Mouse (Mus musculus): ENCODE results near the gene Cel. TPM values are rescaled to one million over a fixed set of nuclear protein-coding genes. Genes with fewer than 3 reads are reported as not detected.

Gene Cel
- polyA plus RNA-seq, 1 experiment, result 0.72 TPM

DNA sequence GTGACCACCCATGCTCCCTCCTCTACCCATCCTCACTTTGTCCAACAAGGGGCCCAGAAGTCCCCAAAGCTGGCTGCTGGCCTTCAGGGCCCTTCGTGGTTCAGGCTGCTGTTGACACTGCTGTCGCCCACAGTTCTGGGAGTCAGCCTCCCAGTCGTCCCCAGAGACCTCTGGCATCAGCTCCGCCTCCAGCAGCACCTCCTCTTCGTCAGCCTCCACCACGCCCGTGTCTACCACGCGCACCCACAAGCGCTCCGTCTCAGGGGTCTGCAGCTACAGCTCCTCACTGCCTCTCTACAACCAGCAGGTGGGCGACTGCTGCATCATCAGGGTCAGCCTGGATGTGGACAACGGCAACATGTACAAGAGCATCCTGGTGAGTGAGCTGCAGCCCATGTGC is 14.0 kb downstream of the Cel start:
- Histone ChIP-seq H3K4me3 (replicated peaks; ENCODE audit: control insufficient read depth, low read depth, low read length) (no peak overlapping the region), H3K27ac (ENCODE audit: control insufficient read depth, insufficient read depth, low read depth, low read length, poor library complexity) (no peak overlapping the region), H3K4me1 (ENCODE audit: control insufficient read depth, insufficient read depth, low read length) (no peaks in the 10 kb centered on the region)
- 84% methylated on average over 13 of the region's 13 CpGs for WGBS
- TF ChIP-seq POLR2A (IDR thresholded peaks at IDR 0.05; ENCODE audit: borderline replicate concordance, control insufficient read depth, low read depth, low read length), result no peak
- TF ChIP-seq CTCF (IDR thresholded peaks at IDR 0.05; ENCODE audit: control insufficient read depth, insufficient read depth, low read length), result no peak

- Histone ChIP-seq H3K4me3 (replicated peaks; ENCODE audit: control insufficient read depth, low read depth, low read length) (no peak overlapping the region), H3K4me1 (ENCODE audit: control insufficient read depth, insufficient read depth, low read length) (no peaks in the 10 kb centered on the region), H3K27ac (ENCODE audit: control insufficient read depth, insufficient read depth, low read depth, low read length, poor library complexity) (no peak overlapping the region)
- WGBS, result 49% methylated on average over 11 of the region's 11 CpGs
- TF ChIP-seq POLR2A (IDR thresholded peaks at IDR 0.05; ENCODE audit: borderline replicate concordance, control insufficient read depth, low read depth, low read length), result no peak
- peak; percentile 99 for TF ChIP-seq CTCF (IDR thresholded peaks at IDR 0.05; ENCODE audit: control insufficient read depth, insufficient read depth, low read length)
Measured at GRCm38 (mm10) chr2:28547237-28548172, 15.7 kb downstream of the Cel start.

DNA sequence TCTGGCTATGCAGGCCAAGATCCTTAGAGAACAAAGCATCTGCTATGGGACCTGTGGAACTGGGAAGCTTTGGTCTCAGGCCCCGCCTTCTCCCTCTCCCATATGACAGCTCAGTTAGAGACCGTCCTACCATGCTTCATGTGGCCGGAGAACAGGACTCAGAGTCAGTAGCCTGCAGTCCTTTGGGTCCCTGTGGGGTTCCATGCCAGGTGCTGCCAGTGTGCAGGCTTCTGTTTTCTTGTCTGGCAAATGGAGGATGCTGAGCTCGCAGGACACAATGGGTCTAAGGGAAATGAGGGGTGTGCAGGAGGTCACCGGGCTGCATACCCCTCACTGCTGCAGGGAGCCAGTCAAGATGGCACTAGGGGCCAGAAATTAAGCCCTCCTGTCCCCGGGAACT is 16.6 kb downstream of the Cel start:
- TF ChIP-seq POLR2A (IDR thresholded peaks at IDR 0.05; ENCODE audit: borderline replicate concordance, control insufficient read depth, low read depth, low read length) (no peak), CTCF (IDR thresholded peaks at IDR 0.05; ENCODE audit: control insufficient read depth, insufficient read depth, low read length) (no peak)
- Histone ChIP-seq H3K4me3 (replicated peaks; ENCODE audit: control insufficient read depth, low read depth, low read length) (no peak overlapping the region), H3K27ac (ENCODE audit: control insufficient read depth, insufficient read depth, low read depth, low read length, poor library complexity) (no peak overlapping the region), H3K4me1 (ENCODE audit: control insufficient read depth, insufficient read depth, low read length) (no peaks in the 10 kb centered on the region)
- 72% methylated on average over 6 of the region's 6 CpGs for WGBS

DNA sequence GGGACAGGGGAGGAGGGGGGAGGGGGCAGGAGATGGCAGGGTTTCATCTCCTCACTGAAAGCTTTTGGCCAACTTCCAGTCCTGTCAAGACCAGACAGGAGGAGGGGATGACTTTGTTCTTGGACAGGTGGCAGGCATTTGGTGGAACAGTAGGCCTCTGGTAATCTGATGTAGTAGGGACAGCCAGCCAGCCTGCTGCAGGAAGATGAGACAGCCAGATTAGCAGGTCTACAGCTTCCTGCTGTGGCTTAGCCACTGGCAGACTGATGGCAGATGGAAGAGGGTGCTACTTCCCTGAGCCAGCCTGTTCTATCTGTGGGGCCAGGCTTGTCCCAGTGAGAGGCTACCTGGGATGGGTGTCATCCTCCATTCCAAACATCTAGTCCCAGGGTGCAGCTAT is 17.2 kb downstream of the Cel start:
- H3K4me3 ChIP-seq (replicated peaks; ENCODE audit: control insufficient read depth, low read depth, low read length), result no peak overlapping the region
- H3K27ac ChIP-seq (ENCODE audit: control insufficient read depth, insufficient read depth, low read depth, low read length, poor library complexity), result no peak overlapping the region
- TF ChIP-seq CTCF (IDR thresholded peaks at IDR 0.05; ENCODE audit: control insufficient read depth, insufficient read depth, low read length) (no peak), POLR2A (IDR thresholded peaks at IDR 0.05; ENCODE audit: borderline replicate concordance, control insufficient read depth, low read depth, low read length) (no peak)
- H3K4me1 ChIP-seq (ENCODE audit: control insufficient read depth, insufficient read depth, low read length), result no peaks in the 10 kb centered on the region; the same call in 1 of the 2 replicates

GRCm38 (mm10) chr2:28543894-28544293 is 19.3 kb downstream of the Cel start:
- H3K27ac ChIP-seq (ENCODE audit: control insufficient read depth, insufficient read depth, low read depth, low read length, poor library complexity), result no peak overlapping the region
- H3K4me1 ChIP-seq (ENCODE audit: control insufficient read depth, insufficient read depth, low read length), result peaks cover 6% of the 10 kb centered on the region
- no peak for TF ChIP-seq CTCF (IDR thresholded peaks at IDR 0.05; ENCODE audit: control insufficient read depth, insufficient read depth, low read length)
- WGBS, result 88% methylated on average over 8 of the region's 8 CpGs
- H3K4me3 ChIP-seq (replicated peaks; ENCODE audit: control insufficient read depth, low read depth, low read length), result no peak overlapping the region

DNA sequence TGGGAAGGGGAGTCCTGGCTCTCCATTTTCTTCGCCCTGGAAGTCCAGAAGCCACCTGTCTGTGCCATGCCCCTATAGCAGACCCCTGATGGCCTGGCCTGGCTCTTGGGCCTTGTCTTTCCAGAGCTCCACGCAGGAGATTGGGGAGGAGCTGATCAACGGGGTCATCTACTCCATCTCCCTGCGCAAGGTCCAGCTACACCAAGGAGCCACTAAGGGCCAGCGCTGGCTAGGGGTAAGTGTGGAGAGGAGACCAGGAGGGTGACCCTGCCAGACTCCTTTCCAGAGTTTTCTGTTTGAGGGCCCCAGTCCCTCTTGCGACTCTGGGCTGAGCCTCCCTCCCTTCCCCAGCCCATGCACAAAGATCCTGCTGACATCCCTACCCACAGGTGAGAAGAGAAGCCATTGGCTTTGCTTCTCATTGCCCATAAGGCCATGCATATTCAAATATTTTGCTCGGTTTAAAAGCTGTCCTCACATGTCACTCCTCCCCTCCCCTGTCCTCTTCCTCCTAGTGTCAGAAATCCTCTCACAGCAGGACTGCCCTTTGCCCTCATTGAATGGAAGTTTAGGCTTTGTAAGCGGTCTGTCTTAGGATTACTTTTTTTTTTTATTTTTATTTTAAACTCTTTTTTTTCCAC is 22.5 kb downstream of the Cel start:
- TF ChIP-seq POLR2A (IDR thresholded peaks at IDR 0.05; ENCODE audit: borderline replicate concordance, control insufficient read depth, low read depth, low read length), result no peak
- TF ChIP-seq CTCF (IDR thresholded peaks at IDR 0.05; ENCODE audit: control insufficient read depth, insufficient read depth, low read length), result no peak
- H3K27ac ChIP-seq (ENCODE audit: control insufficient read depth, insufficient read depth, low read depth, low read length, poor library complexity), result no peak overlapping the region
- H3K4me1 ChIP-seq (ENCODE audit: control insufficient read depth, insufficient read depth, low read length), result peaks cover 9% of the 10 kb centered on the region
- WGBS, result 64% methylated on average over 8 of the region's 8 CpGs
- H3K4me3 ChIP-seq (replicated peaks; ENCODE audit: control insufficient read depth, low read depth, low read length), result no peak overlapping the region

GRCm38 (mm10) chr2:28539949-28540348 is 23.3 kb downstream of the Cel start:
- 4% methylated on average over 2 of the region's 2 CpGs for WGBS
- H3K4me3 ChIP-seq (replicated peaks; ENCODE audit: control insufficient read depth, low read depth, low read length), result no peak overlapping the region

GRCm38 (mm10) chr2:28539206-28539605 is 24.0 kb downstream of the Cel start:
- Histone ChIP-seq H3K27ac (ENCODE audit: control insufficient read depth, insufficient read depth, low read depth, low read length, poor library complexity) (peak overlapping the region; percentile 23), H3K4me1 (ENCODE audit: control insufficient read depth, insufficient read depth, low read length) (peaks cover 9% of the 10 kb centered on the region), H3K4me3 (replicated peaks; ENCODE audit: control insufficient read depth, low read depth, low read length) (no peak overlapping the region)
- WGBS, result 47% methylated on average over 7 of the region's 7 CpGs
- no peak for TF ChIP-seq POLR2A (IDR thresholded peaks at IDR 0.05; ENCODE audit: borderline replicate concordance, control insufficient read depth, low read depth, low read length)
- TF ChIP-seq CTCF (IDR thresholded peaks at IDR 0.05; ENCODE audit: control insufficient read depth, insufficient read depth, low read length), result no peak

More at GRCm38 (mm10) chr2:28539949-28540348, 23.3 kb downstream of the Cel start:
- Histone ChIP-seq H3K27ac (ENCODE audit: control insufficient read depth, insufficient read depth, low read depth, low read length, poor library complexity) (peak overlapping the region; percentile 23; the same call in 1 of the 2 replicates), H3K4me1 (ENCODE audit: control insufficient read depth, insufficient read depth, low read length) (peaks cover 9% of the 10 kb centered on the region)
- no peak for TF ChIP-seq POLR2A (IDR thresholded peaks at IDR 0.05; ENCODE audit: borderline replicate concordance, control insufficient read depth, low read depth, low read length)
- no peak for TF ChIP-seq CTCF (IDR thresholded peaks at IDR 0.05; ENCODE audit: control insufficient read depth, insufficient read depth, low read length)

Measured in bone marrow, adult 2 months (tissue).